Mouse (Mus musculus) heart, postnatal 10 days (tissue): Measurements from ENCODE around the gene Dnttip2. TPM values are rescaled to one million over a fixed set of nuclear protein-coding genes. Genes with fewer than 3 reads are reported as not detected.
"Not testable (repeated sequence)": the region's sequence is repeated elsewhere in the genome, so short reads cannot be mapped to it uniquely, and the experiment has no call there.

Experiments
- DNase-seq, 2 experiments: peaks; one replicate each; pipeline ENCODE4 v3.0.0; 2021
- intact Hi-C: fragments of 180-260 bp; cut with DNase I; formaldehyde crosslinking; loops from one replicate; pipeline ENCODE4 v1.15.1; 2025
- total RNA-seq, 2 experiments: library from RNA; stranded (reverse); gene quantifications; 2 replicates each; pipeline ENCODE4 v1.2.3; 2021

The Dnttip2 gene
- total RNA-seq, 2 experiments from 2014 or later, result 25.3 to 30.9 TPM

DNA sequence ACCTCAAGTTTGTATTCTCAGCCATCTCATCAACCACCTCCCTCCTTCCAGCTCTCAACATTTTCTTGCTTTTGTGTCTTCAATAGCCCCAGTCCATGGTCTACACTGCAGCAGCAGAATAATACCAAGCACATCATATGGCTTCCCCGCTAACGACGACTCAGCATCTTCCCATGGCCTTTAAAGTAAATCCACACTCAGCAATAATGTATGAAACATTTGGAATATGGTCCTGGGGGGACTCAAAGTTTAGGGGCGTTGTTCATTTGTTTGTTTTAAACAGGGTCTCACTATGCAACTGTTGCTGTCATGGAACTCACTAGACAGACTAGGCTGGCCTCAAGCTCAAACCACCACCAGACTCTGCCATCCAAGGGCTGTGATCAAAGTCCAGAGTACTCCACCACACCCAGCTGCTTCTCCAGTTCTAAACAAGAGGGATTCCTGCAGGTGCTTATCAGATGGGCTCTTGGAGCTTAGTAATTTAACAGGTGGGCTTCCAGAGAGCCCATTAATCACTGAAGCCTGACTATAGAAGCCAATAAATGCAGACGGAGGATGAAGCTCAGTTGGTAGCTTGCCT lies 14.5 kb downstream of the Dnttip2 start:
- intact Hi-C loops, result no loop called here
- no peak for DNase-seq

DNA sequence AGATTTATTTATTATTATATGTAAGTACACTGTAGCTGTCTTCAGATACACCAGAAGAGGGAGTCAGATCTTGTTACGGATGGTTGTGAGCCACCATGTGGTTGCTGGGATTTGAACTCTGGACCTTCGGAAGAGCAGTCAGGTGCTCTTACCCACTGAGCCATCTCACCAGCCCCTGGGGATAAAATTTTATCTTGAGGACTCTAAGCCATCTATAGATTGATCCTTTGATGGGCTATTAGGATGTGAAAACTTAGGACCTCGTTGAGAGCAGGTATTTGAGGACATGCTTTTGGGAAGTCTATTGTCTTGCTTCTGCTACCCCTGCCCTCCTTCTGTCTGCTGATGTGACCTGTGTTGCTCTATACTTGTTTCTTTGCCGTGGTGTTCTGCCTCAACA lies 15.2 kb downstream of the Dnttip2 start:
- intact Hi-C loops, DNase-seq: not testable (repeated sequence)

DNA sequence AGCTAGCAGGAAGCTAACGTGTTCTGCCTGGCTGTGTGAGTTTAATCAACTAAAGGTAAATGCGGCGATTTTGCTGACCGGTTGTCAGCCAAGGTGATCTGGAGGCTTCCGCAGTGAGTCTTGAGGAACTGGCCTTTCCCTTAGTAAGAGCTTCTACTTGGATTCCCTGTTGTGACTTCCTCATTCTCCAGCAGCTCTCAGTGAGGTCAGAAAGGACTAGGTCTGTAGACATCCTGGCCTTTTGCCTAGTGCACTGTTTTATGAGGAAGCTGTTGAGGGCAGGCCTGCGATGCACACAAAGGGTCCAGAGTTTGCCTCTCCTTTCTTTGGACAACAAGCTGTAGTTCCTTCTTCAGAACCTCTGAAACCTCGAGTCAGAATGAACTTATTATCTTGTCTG lies 16.5 kb downstream of the Dnttip2 start:
- intact Hi-C loops, result loop anchor here (2.0 to 5.0 kb wide), 2 partner anchors 16 to 43 kb away; partner anchors contain the start of genes Dnttip2 and Gclm
- DNase-seq, result peak; percentile 61 to 63

DNA sequence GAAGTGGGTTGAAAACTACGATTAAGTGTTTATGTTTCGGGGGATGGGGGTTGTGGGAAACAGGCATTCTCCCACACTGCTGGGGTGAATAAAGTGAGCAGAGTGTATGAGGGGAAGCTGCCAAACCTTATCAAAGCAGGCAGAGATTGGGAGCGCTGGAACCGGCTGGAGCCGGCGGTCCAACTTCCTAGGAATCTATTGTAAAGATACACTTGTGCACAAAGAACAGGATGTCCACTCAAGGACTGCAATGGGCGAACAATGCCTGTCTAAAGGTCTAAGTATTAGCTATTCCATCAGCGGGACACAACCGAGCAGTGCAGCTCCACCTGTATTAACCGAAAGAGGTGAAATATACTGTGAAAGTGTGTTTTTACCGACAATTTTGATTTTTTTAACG lies 17.6 kb downstream of the Dnttip2 start:
- DNase-seq, result peak; percentile 54 to 61
- intact Hi-C loops, result loop anchor here (2.0 to 5.0 kb wide), 2 partner anchors 17 to 45 kb away; partner anchors contain the start of genes Dnttip2 and Gclm

DNA sequence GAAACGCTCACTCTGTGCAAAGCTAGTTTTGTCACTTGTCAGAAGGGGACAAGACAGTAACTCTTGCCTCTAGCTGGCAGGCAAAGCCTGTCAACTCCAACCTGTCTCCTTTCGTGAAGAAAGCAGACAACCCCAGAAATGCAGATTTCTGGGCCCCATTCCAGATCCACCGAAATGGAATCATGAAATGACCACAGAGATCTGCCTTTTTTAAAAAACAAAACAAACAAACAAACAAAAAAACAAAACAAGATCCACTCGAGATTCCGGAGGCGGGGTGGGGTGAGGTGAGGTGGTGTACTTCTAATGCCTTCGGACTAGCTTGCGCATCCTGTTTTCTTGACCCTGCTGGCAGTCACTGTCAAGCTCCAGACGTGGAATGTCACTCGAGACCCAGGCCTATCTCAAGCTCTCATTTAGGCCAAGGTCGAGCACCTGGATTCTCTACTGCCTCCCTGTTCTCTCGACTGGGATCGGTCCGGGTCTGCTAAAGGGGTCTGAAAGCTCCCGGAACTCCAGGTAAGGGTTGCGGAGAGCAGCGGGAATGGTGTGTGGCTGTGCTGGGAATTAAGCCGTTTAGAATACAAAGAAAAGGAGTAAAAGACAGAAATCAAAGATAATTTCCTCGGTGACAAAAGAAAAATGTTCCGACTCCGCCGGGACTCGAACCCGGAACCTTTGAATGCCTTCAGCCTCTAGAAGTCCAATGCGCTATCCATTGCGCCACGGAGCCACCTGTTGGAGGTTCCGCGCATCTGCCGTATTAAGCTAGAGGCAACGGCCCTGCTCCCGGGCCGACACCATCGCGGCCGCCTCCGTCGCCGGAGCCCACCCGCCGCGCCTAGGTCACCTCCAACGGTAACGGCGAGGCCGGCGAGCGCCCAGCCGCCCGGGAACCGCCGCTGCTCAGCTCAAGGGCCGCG lies 18.4 kb downstream of the Dnttip2 start:
- intact Hi-C loops, result loop anchor here (5.0 kb wide), 1 partner anchor 45 kb away; the partner anchor contains the start of gene Gclm
- DNase-seq, result peak; percentile 97

DNA sequence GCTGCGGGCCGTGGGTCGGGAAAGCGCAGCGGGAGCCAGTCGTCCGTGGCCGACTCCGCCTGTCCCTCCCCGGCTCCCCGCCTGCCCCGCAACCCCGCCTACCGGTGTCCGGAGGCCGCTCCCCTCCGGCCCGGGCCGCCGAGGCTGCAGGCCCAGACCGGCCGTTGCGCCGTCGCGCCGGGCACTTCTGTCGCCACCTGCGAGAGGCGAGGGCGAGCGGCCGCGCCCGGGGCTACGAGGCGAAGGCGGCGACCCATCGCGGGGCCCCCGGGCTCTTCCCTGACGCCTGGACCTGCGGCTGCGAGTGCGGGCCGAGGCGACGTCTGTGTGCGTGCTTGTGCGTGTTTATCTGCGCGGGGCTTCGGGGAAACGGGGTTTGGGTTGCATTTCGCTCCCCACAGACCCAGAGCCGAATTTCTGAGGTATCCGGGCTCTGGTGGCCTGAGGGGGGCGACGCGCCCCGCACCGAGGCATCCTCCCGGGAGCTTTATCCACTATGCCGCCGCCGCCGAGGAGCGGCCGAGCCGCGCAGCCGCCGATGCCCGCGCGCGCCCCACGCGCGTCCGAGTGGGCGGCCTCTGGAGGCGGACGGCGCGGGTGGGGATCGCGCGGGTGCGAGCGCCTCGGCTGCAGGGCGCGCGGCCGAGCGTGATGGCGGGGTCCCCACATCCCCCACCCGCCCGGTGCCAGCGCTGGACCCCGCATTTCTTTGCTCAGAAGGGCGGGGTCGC lies 19.2 kb downstream of the Dnttip2 start:
- DNase-seq, result no peak
- intact Hi-C loops, result loop anchor here (5.0 kb wide), 1 partner anchor 46 kb away; the partner anchor contains the start of gene Gclm

DNA sequence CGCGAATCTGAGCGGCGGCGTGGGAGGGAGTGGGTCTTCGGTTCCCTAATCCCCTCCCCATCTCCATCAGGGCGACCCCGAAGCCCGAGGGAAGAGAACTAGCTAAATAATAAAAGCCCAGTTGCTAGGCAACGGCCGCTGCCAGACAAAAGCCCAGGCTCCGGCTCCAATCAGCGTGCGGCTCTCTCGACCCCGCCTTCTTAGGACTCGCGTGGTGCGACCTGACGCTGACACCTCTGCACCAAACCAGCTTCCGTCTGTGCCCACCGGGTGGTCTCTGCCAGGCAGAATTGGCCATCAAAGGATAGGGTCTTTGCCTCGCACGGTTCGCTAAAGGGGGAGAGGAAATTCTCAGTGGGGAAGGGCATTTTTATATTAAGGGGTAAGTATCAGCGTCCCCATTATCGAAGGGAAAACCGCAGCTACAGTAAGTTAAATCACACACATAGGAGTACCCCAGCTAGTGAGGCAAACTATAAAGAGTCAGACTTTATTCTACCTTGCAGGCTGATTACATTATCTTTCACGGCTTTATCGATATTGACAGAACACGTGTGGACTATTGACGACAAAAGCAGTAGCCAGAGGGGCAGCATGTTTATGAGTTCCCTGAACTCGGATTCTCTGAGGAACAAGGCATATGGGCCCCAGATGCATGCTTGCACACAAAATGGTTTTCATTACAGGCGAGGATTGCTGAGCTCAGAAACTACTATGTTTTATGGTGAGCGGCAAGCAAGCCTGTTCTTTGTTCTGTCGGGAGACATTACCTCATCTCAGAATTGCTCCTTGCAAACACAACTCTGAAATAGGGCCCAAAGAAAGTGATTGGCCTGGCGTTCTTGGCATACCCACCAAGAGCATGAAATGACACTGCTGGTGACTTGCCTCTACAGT lies 20.0 kb downstream of the Dnttip2 start, which contains the start of gene Bcar3:
Gene Bcar3, plus strand, starts transcription at position 183 of the 897 bp plus-strand sequence.
- intact Hi-C loops, result loop anchor here (5.0 kb wide), 1 partner anchor 47 kb away; the partner anchor contains the start of gene Gclm

DNA sequence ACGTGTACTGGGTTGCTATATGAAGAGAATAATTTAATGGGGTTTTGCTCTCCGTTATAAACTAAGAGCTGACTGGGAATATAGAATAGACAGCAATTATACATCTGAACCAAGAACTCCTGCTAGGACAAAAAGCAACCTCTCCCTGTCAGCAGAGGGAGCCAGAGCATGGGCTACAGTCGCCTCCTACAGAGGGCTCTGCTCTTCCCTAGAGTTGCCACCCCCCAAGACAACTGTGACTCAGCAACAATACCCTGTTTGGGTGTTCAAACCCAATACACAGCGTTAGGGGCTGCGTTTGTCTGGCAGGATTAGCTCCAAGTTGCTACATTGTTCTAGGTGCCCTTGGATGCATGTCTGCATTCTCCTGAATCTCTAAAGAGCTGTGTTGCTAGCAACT lies 21.3 kb downstream of the Dnttip2 start:
- DNase-seq, result peak; percentile 70 to 75
- intact Hi-C loops, result loop anchor here (5.0 kb wide), 1 partner anchor 342 kb away; no protein-coding TSS in a partner anchor

More for the DNA sequence above, 20.0 kb downstream of the Dnttip2 start, which contains the start of gene Bcar3:
- peak; percentile 93 to 95 for DNase-seq

DNA sequence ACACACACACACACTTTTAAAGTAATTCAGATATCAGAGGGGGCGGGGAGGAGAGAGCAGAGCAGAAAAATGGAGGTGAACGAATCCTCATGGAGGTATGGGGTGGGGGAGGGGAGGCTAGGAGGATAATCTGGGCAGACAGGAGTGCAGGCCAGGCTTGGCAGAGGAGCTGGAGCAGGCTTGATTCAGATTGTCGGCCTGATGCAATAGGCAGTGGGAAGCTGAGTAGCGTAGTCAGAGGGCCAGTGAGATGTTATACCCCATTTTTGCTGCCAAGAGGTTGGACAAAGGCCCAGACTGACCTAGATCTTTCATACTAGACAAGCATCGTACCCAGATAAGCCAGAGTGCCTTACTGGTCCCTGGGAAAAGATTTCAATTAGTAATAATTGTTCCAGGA lies 22.8 kb downstream of the Dnttip2 start:
- no peak for DNase-seq

DNA sequence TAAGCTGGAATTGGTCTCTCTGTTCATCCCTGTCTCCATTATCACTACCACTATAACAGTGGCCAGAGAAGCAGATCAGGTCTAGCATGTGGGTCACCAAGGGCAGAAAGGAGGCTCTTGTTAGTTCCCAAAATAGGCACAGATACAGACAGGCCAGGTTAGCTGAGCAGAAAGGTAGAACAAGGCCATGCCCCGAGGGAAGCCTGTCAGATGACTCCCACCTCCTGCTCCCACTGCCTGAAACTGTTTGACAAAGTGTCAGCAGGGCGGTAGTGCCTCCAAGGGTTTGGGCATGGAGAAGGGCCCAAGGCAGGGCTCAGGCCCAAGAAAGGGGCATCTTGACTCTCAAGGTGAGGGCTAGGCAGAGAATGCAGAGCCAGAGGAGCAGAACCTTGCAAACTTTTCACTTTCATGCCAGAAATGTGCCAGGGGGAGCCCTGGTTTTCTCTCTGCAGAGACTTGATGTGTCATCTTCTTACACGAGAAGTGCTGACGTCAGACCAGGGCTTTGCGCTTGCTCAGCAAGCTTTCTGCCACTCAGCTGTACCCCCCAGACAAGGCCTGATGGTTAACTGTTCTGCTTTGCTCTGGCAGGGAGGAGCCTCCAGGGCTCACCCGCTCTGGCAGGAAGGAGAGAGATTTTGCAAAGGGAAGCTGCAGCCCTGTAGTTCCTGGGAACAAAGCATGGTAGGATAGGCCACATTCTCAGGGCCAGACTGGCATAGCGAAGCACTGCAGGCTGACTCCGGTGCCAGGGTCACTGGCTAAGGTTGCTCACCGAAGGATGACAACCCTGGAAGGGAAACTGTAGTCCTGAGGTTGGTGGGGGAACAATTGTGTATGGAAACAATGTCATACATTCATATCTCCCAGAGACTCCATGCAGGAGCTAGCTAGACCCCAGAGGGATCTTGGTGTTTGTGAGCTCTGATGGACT lies 27.1 kb downstream of the Dnttip2 start:
- intact Hi-C loops, result no loop called here
- DNase-seq, result peak; percentile 49 to 51

More for the DNA sequence above, 22.8 kb downstream of the Dnttip2 start:
- intact Hi-C loops, result loop anchor here (5.0 kb wide), 1 partner anchor 340 kb away; no protein-coding TSS in a partner anchor

DNA sequence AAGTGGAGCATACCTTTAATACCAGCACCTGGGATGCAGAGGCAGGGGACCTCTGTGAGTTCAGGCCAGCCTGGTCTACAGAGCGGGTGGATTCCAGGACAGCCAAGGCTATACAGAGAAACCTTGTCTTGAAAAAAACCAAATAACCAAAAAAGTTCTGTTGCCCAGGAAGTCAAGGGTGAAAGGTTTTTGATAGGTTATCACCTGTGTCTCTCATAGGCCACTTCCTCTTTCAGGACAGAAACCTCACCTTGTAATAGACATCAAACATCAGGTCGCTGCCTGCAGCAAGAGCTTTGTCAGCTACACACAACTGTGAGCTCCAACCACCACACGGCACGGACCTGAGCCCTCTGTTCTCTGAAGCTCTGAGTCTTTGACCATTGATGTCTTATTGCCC lies 30.4 kb downstream of the Dnttip2 start:
- intact Hi-C loops, result no loop called here
- DNase-seq, result no peak

DNA sequence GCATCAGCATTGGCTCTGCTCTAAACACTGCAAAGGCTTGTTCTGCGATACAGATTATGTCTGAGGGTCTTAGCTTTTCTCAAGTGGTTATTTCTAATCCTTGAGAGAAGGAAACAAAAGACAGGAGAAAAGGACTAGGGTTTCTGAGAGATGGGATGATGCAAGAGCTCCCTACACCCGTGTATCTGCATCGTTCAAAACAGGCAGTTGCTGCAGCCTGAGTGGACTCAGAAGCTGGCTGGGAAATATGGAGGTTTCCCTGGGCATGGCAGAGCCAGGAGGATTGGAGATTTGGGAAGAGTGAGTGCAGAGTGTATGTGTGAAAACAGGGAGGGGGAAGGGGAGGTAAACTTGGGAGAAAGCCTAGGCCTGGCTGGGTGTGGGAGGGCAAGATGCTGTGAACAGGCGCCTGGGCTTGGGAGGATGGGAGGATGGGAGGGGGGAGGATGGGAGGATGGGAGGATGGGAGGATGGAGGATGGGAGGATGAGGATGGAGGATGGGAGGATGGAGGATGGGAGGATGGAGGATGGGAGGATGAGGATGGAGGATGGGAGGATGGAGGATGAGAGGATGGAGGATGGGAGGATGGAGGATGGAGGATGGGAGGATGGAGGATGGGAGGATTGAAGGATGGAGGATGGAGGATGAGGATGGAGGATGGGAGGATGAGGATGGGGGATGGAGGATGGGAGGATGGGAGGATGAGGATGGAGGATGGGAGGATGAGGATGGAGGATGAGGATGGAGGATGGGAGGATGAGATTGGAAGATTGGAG lies 33.9 kb downstream of the Dnttip2 start:
- DNase-seq, result no peak
- intact Hi-C loops, result no loop called here

DNA sequence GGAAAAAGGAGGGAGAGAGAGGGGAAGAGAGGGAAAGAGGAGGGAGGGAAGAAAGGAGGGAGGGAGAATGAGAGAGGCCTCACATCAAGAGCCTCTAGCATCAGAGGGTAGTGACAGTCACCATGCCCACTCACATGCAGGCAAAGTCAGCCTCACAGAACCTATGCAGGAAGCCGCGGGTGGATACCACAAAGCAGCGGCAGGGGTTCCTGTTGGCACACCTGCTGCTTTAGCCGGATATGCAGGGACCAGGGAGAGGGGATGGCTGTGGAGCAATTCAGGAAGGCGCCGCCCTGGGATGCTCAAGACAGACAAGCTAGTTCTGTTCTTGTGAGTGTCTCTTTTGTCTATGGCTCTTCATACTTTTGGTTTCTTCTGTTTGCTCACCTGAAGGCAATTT lies 34.8 kb downstream of the Dnttip2 start:
- intact Hi-C loops, result no loop called here
- no peak for DNase-seq

DNA sequence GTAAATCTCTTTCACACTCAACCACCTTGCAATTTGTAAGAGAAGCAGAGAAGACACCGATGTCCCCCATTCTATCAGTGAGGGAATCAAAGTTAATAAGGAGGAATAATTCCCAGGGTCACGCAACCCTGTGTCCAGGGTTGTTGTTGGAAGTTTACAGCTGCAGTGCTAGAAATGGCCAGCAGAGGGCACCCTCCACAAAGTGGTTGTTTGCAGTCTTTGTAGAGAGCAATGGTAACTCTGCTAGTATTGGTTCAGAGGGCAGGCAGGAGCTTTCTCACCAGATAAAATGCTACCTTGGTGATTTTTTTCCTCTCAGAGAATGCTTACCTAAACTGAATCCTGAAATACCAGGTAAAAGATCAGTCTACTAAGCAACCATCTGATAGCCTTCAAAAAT lies 37.9 kb downstream of the Dnttip2 start:
- DNase-seq, result peak; percentile 86 to 93
- intact Hi-C loops, result loop anchor here (1.0 to 5.0 kb wide), 4 partner anchors 110 to 327 kb away; no protein-coding TSS in a partner anchor

DNA sequence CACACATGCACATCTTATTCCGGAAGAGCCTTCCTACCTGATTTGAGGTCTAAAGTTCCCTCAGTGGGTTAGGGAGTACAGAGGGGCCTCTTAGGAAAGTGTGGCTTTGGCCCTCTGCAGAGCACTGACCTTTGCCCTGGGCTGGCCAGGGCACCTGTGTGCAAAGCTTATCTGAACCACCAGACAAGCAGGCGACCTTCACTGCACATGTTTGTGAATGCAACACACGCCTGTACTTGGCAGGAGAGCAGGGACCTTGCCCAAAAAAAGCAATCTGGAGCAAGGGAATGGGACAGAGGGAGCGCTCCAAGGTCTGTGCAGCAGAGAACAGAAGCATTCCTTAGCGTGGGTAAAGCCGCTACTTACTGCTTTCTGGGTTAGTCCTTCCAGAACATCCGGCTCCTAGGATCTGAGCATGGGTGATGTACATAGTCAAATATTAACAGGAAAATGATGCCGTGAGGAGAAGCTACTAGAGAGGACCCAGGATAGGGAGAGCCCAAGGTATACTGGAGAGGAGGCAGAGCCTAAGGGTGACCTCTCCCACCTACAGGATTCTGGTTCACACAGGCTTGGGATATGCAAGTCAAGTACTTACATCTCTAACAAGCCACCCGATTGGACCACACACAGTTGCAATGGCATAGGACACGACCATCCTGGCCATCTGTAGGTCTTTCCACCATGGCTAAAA lies 38.9 kb downstream of the Dnttip2 start:
- no peak for DNase-seq
- intact Hi-C loops, result loop anchor here (1.0 to 5.0 kb wide), 4 partner anchors 109 to 326 kb away; no protein-coding TSS in a partner anchor

DNA sequence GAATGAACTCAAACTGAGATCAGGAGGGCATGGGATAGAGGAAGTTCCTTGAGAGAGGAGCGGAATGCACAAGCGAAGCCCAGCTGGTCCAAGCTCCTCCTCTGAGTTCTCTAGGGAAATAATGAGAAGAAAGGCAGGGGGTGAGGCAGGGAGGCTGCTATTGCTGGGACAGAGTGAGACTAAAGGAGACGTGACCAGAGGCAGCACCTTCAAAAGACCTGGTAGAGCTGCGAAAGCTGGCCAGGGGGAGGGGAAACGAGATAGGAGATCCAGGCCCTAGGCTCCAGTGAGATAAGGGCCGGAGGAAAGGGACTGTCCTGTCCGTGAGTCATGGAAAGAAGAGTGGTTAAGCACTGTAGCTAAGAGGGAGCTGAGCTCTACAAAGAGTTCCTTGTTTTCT lies 39.7 kb downstream of the Dnttip2 start:
- peak in 1 of 2 experiments; percentile 39 for DNase-seq
- intact Hi-C loops, result loop anchor here (2.0 to 5.0 kb wide), 3 partner anchors 108 to 325 kb away; no protein-coding TSS in a partner anchor

DNA sequence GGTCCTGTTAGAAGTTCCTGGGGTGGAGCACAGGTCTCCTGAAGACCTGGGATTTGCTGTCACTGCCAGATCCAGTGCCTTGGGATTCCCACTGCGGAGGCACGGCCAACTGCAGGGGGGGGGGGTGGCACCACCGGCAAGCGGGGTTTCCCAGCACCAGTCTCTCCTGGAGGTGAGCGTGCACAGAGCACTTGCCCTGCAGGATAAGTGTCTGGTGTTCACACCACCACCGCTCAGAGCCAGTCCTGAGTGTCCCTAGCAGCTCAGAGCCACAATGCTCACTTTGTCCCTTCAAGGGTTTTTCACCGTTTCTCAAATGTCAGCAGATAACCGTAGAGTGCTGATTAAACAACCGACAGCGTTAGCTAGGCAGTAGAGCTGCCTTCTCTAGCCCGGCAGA lies 42.4 kb downstream of the Dnttip2 start:
- intact Hi-C loops, result no loop called here
- no peak for DNase-seq
